Mouse (Mus musculus): ENCODE data around the gene Hpse2. TPM values are rescaled to one million over a fixed set of nuclear protein-coding genes. Genes with fewer than 3 reads are reported as not detected.

Gene Hpse2
- total RNA-seq, 1 experiment = 0.27 TPM

DNA sequence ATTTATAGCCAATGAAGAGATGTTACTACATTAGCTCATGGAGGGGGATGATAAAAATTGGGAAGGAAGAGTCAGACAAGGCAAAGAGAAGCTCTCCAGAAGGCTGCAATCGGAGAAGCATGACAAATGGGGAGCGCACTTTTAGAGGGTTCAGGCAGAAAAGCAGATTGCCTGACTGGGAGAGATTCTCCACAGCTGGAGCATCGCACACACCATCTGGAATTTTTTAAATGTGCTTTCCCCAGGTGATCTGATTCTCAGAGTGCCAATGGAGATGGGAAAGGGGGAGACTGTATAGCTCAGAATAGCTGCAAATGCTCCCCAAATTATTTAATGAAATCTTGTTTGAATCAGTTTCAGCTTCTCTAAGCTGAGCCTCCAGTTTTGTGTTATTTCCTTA lies 156.4 kb downstream of the Hpse2 start:
- H3K36me3 ChIP-seq (ENCODE audit: control insufficient read depth, insufficient read depth, low read length, poor library complexity, severe bottlenecking) = no peaks in the 10 kb centered on the region
- no peak overlapping the region for H3K4me3 ChIP-seq (ENCODE audit: insufficient read depth in 1 of 2, low read depth in 1 of 2, low read length in 2 of 2, poor library complexity in 1 of 2, severe bottlenecking in 1 of 2)
- TF ChIP-seq ZNF384 (IDR thresholded peaks at IDR 0.05; ENCODE audit: low read depth, low read length) = no peak
- no peak for TF ChIP-seq ZC3H11A (IDR thresholded peaks at IDR 0.05; ENCODE audit: borderline replicate concordance, low read depth, low read length)
- no peak for TF ChIP-seq MAFK (IDR thresholded peaks at IDR 0.05; ENCODE audit: insufficient read depth, low read depth, low read length)
- no peak for TF ChIP-seq HCFC1 (IDR thresholded peaks at IDR 0.05; ENCODE audit: borderline replicate concordance, insufficient read depth, low read length)
- no peak for TF ChIP-seq CHD2 (IDR thresholded peaks at IDR 0.05; ENCODE audit: low read depth, low read length)
- H3K9ac ChIP-seq (ENCODE audit: insufficient read depth, low read depth, low read length, poor library complexity, severe bottlenecking) = no peak overlapping the region
- in situ Hi-C loops (cut with MboI; ENCODE audit: low sequenced_read_pairs in 2 of 2, unreplicated experiment in 2 of 2) = no loop called here
- no peaks in the 10 kb centered on the region for H3K4me1 ChIP-seq (ENCODE audit: control insufficient read depth in 2 of 2, insufficient read depth in 2 of 2, low read length in 2 of 2, poor library complexity in 1 of 2)
- DNase-seq (ENCODE audit: low read depth, low spot score) = no peak
- H3K9me3 ChIP-seq (ENCODE audit: control insufficient read depth, insufficient read depth, low read depth, low read length) = no peaks in the 10 kb centered on the region
- H3K27ac ChIP-seq (ENCODE audit: insufficient read depth, low read depth, low read length, poor library complexity, severe bottlenecking) = no peak overlapping the region

DNA sequence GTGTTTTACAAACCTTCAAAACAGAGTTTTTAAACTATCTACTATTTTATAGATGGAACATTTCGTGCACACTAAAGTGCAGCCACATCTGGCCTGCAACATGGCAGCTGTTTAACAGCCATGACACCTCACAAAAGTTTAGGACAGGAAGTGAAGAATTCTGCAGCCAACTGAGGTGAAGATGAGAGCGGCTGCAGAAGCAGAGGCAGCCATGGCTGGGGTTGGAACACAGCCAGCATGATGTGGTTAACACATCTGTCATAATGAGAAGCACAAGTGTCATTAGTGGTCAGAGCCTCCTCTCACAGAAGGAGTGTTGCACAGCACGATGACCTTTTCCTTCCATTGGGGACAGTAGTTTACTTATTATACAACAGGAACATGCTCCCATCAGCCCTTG lies 194.6 kb downstream of the Hpse2 start:
- no peak overlapping the region for H3K4me3 ChIP-seq (ENCODE audit: insufficient read depth in 1 of 2, low read depth in 1 of 2, low read length in 2 of 2, poor library complexity in 1 of 2, severe bottlenecking in 1 of 2)
- TF ChIP-seq HCFC1 (IDR thresholded peaks at IDR 0.05; ENCODE audit: borderline replicate concordance, insufficient read depth, low read length) (no peak), CHD2 (IDR thresholded peaks at IDR 0.05; ENCODE audit: low read depth, low read length) (no peak), MAFK (IDR thresholded peaks at IDR 0.05; ENCODE audit: insufficient read depth, low read depth, low read length) (no peak), ZNF384 (IDR thresholded peaks at IDR 0.05; ENCODE audit: low read depth, low read length) (no peak), ZC3H11A (IDR thresholded peaks at IDR 0.05; ENCODE audit: borderline replicate concordance, low read depth, low read length) (no peak)
- no peaks in the 10 kb centered on the region for H3K4me1 ChIP-seq (ENCODE audit: control insufficient read depth in 2 of 2, insufficient read depth in 2 of 2, low read length in 2 of 2, poor library complexity in 1 of 2)
- no peaks in the 10 kb centered on the region for H3K9me3 ChIP-seq (ENCODE audit: control insufficient read depth, insufficient read depth, low read depth, low read length)
- no peaks in the 10 kb centered on the region for H3K36me3 ChIP-seq (ENCODE audit: control insufficient read depth, insufficient read depth, low read length, poor library complexity, severe bottlenecking)
- DNase-seq (ENCODE audit: low read depth, low spot score) = no peak
- in situ Hi-C loops (cut with MboI; ENCODE audit: low sequenced_read_pairs in 2 of 2, unreplicated experiment in 2 of 2) = no loop called here
- no peak overlapping the region for H3K27ac ChIP-seq (ENCODE audit: insufficient read depth, low read depth, low read length, poor library complexity, severe bottlenecking)
- H3K9ac ChIP-seq (ENCODE audit: insufficient read depth, low read depth, low read length, poor library complexity, severe bottlenecking) = no peak overlapping the region

DNA sequence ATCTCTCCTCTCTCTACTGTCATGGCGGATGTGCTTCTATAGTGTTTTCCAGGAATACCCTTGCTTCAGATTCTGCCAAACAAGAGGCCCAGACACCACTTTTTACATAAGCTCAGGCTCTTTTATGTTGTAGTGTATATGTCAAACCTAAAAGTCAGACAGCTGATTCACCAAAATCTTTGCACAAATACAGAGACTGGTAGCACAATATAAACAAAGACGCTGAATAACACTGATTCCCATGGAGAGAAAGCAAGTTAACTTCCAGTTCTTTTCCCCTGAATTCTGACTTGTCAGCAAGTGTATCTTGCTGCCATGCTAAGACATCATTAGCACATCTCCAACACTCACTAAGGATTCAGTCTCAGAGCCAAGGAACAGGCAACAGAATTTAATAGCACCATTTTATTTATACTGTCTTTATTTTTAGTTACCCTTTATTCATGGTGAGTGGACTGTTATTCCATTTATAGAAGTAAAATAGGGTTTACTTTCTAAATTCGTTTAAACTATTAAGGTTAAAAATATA lies 212.7 kb downstream of the Hpse2 start:
- in situ Hi-C loops (cut with MboI; ENCODE audit: low sequenced_read_pairs in 2 of 2, unreplicated experiment in 2 of 2) = no loop called here
- H3K27ac ChIP-seq (ENCODE audit: insufficient read depth, low read depth, low read length, poor library complexity, severe bottlenecking) = no peak overlapping the region
- H3K4me3 ChIP-seq (ENCODE audit: insufficient read depth in 1 of 2, low read depth in 1 of 2, low read length in 2 of 2, poor library complexity in 1 of 2, severe bottlenecking in 1 of 2) = no peak overlapping the region
- H3K4me1 ChIP-seq (ENCODE audit: control insufficient read depth in 2 of 2, insufficient read depth in 2 of 2, low read length in 2 of 2, poor library complexity in 1 of 2) = no peaks in the 10 kb centered on the region
- H3K36me3 ChIP-seq (ENCODE audit: control insufficient read depth, insufficient read depth, low read length, poor library complexity, severe bottlenecking) = no peaks in the 10 kb centered on the region
- no peak overlapping the region for H3K9ac ChIP-seq (ENCODE audit: insufficient read depth, low read depth, low read length, poor library complexity, severe bottlenecking)
- no peak for DNase-seq (ENCODE audit: low read depth, low spot score)
- TF ChIP-seq CHD2 (IDR thresholded peaks at IDR 0.05; ENCODE audit: low read depth, low read length) (no peak), ZC3H11A (IDR thresholded peaks at IDR 0.05; ENCODE audit: borderline replicate concordance, low read depth, low read length) (no peak), MAFK (IDR thresholded peaks at IDR 0.05; ENCODE audit: insufficient read depth, low read depth, low read length) (no peak), ZNF384 (IDR thresholded peaks at IDR 0.05; ENCODE audit: low read depth, low read length) (no peak), HCFC1 (IDR thresholded peaks at IDR 0.05; ENCODE audit: borderline replicate concordance, insufficient read depth, low read length) (no peak)
- no peaks in the 10 kb centered on the region for H3K9me3 ChIP-seq (ENCODE audit: control insufficient read depth, insufficient read depth, low read depth, low read length)

DNA sequence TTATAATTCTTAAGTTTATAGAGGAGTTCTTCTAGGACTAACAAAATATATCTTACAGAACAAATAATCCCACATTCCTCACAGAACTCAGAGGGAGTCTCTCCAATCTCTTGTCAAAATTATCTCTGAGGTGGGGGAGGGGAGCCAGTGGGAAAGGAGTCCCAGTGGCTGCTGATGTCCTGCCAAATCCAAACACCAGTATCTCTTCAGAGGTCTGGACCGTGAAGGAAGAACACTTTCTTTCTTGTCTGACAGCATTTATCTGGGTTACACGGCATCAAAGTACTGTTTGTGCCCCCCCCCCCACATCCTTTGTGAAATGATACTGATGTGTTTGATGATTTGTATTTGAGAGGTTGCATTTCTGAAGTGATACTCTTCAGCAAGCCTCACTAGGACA lies 213.3 kb downstream of the Hpse2 start:
- H3K4me1 ChIP-seq (ENCODE audit: control insufficient read depth in 2 of 2, insufficient read depth in 2 of 2, low read length in 2 of 2, poor library complexity in 1 of 2) = no peaks in the 10 kb centered on the region

DNA sequence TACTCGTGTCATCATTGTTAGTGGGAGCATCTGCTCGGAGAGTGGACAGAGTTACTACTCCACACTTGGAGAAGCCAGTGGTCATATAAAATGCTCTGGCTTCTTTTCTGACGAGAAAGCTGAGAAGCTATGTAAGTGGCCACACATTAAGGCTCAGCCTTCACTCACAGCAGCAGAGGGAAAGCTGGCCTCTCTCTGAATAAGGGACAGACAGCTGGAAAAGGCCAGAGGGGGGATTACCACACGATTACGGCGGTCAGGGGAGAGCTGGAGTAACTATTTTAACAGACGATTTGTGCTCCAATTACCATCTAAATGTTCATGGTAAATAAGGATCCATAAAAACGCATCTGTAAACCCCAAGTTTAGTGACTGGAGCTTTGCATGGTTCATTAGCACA lies 232.1 kb downstream of the Hpse2 start:
- TF ChIP-seq HCFC1 (IDR thresholded peaks at IDR 0.05; ENCODE audit: borderline replicate concordance, insufficient read depth, low read length) (no peak), ZNF384 (IDR thresholded peaks at IDR 0.05; ENCODE audit: low read depth, low read length) (no peak), ZC3H11A (IDR thresholded peaks at IDR 0.05; ENCODE audit: borderline replicate concordance, low read depth, low read length) (no peak), CHD2 (IDR thresholded peaks at IDR 0.05; ENCODE audit: low read depth, low read length) (no peak), MAFK (IDR thresholded peaks at IDR 0.05; ENCODE audit: insufficient read depth, low read depth, low read length) (no peak)

More for the DNA sequence above, 213.3 kb downstream of the Hpse2 start:
- no peak for DNase-seq (ENCODE audit: low read depth, low spot score)
- Histone ChIP-seq H3K9me3 (ENCODE audit: control insufficient read depth, insufficient read depth, low read depth, low read length) (no peaks in the 10 kb centered on the region), H3K27ac (ENCODE audit: insufficient read depth, low read depth, low read length, poor library complexity, severe bottlenecking) (no peak overlapping the region), H3K36me3 (ENCODE audit: control insufficient read depth, insufficient read depth, low read length, poor library complexity, severe bottlenecking) (no peaks in the 10 kb centered on the region), H3K9ac (ENCODE audit: insufficient read depth, low read depth, low read length, poor library complexity, severe bottlenecking) (no peak overlapping the region), H3K4me3 (ENCODE audit: insufficient read depth in 1 of 2, low read depth in 1 of 2, low read length in 2 of 2, poor library complexity in 1 of 2, severe bottlenecking in 1 of 2) (no peak overlapping the region)
- in situ Hi-C loops (cut with MboI; ENCODE audit: low sequenced_read_pairs in 2 of 2, unreplicated experiment in 2 of 2) = no loop called here
- TF ChIP-seq MAFK (IDR thresholded peaks at IDR 0.05; ENCODE audit: insufficient read depth, low read depth, low read length) (no peak), ZC3H11A (IDR thresholded peaks at IDR 0.05; ENCODE audit: borderline replicate concordance, low read depth, low read length) (no peak), ZNF384 (IDR thresholded peaks at IDR 0.05; ENCODE audit: low read depth, low read length) (no peak), CHD2 (IDR thresholded peaks at IDR 0.05; ENCODE audit: low read depth, low read length) (no peak), HCFC1 (IDR thresholded peaks at IDR 0.05; ENCODE audit: borderline replicate concordance, insufficient read depth, low read length) (no peak)

More for the DNA sequence above, 232.1 kb downstream of the Hpse2 start:
- Histone ChIP-seq H3K9ac (ENCODE audit: insufficient read depth, low read depth, low read length, poor library complexity, severe bottlenecking) (no peak overlapping the region), H3K4me1 (ENCODE audit: control insufficient read depth in 2 of 2, insufficient read depth in 2 of 2, low read length in 2 of 2, poor library complexity in 1 of 2) (no peaks in the 10 kb centered on the region), H3K36me3 (ENCODE audit: control insufficient read depth, insufficient read depth, low read length, poor library complexity, severe bottlenecking) (no peaks in the 10 kb centered on the region), H3K9me3 (ENCODE audit: control insufficient read depth, insufficient read depth, low read depth, low read length) (no peaks in the 10 kb centered on the region), H3K4me3 (ENCODE audit: insufficient read depth in 1 of 2, low read depth in 1 of 2, low read length in 2 of 2, poor library complexity in 1 of 2, severe bottlenecking in 1 of 2) (no peak overlapping the region), H3K27ac (ENCODE audit: insufficient read depth, low read depth, low read length, poor library complexity, severe bottlenecking) (no peak overlapping the region)
- in situ Hi-C loops (cut with MboI; ENCODE audit: low sequenced_read_pairs in 2 of 2, unreplicated experiment in 2 of 2) = no loop called here
- DNase-seq (ENCODE audit: low read depth, low spot score) = no peak
